Mouse (Mus musculus): Measurements from ENCODE around the gene Sash3. TPM values are rescaled to one million over a fixed set of nuclear protein-coding genes. Genes with fewer than 3 reads are reported as not detected.

The Sash3 gene
- polyA plus RNA-seq, 1 experiment = 50.4 TPM

- no peaks in the 10 kb centered on the region for H3K9me3 ChIP-seq
- peaks cover 54% of the 10 kb centered on the region for H3K4me1 ChIP-seq
- H3K4me3 ChIP-seq (replicated peaks) = no peak overlapping the region
- peaks cover 21% of the 10 kb centered on the region for H3K27me3 ChIP-seq (replicated peaks)
- H3K36me3 ChIP-seq (replicated peaks; ENCODE audit: low read length) = peaks cover 90% of the 10 kb centered on the region
- TF ChIP-seq GATA1 (IDR thresholded peaks at IDR 0.05; ENCODE audit: borderline replicate concordance, low read length) (no peak), FLI1 (IDR thresholded peaks at IDR 0.05; ENCODE audit: low read length) (no peak)
These were observed 9.3 kb downstream of the Sash3 start for GRCm38 (mm10) chrX:48155489-48155888.

- no peaks in the 10 kb centered on the region for H3K9me3 ChIP-seq
- peaks cover 99% of the 10 kb centered on the region for H3K36me3 ChIP-seq (replicated peaks; ENCODE audit: low read length)
- H3K27me3 ChIP-seq (replicated peaks) = peaks cover 29% of the 10 kb centered on the region
- TF ChIP-seq GATA1 (IDR thresholded peaks at IDR 0.05; ENCODE audit: borderline replicate concordance, low read length) (no peak), FLI1 (IDR thresholded peaks at IDR 0.05; ENCODE audit: low read length) (no peak)
- peaks cover 40% of the 10 kb centered on the region for H3K4me1 ChIP-seq
- no peak overlapping the region for H3K4me3 ChIP-seq (replicated peaks)
These were observed 11.2 kb downstream of the Sash3 start for GRCm38 (mm10) chrX:48157396-48157795.

- Histone ChIP-seq H3K27me3 (replicated peaks) (peaks cover 31% of the 10 kb centered on the region), H3K4me1 (peaks cover 30% of the 10 kb centered on the region), H3K4me3 (replicated peaks) (no peak overlapping the region), H3K9me3 (no peaks in the 10 kb centered on the region), H3K36me3 (replicated peaks; ENCODE audit: low read length) (peaks cover 94% of the 10 kb centered on the region)
- TF ChIP-seq GATA1 (IDR thresholded peaks at IDR 0.05; ENCODE audit: borderline replicate concordance, low read length) (no peak), FLI1 (IDR thresholded peaks at IDR 0.05; ENCODE audit: low read length) (no peak)
These were observed 12.1 kb downstream of the Sash3 start for GRCm38 (mm10) chrX:48158229-48158919.

- TF ChIP-seq GATA1 (IDR thresholded peaks at IDR 0.05; ENCODE audit: borderline replicate concordance, low read length) (no peak), FLI1 (IDR thresholded peaks at IDR 0.05; ENCODE audit: low read length) (no peak)
- Histone ChIP-seq H3K36me3 (replicated peaks; ENCODE audit: low read length) (peaks cover 32% of the 10 kb centered on the region), H3K9me3 (no peaks in the 10 kb centered on the region), H3K4me1 (peaks cover 3% of the 10 kb centered on the region; the same call in 1 of the 2 replicates), H3K4me3 (replicated peaks) (no peak overlapping the region), H3K27me3 (replicated peaks) (peaks cover 5% of the 10 kb centered on the region)
These were observed 23.7 kb downstream of the Sash3 start for GRCm38 (mm10) chrX:48169892-48170291.

GRCm38 (mm10) chrX:48170368-48170767, 24.1 kb downstream of the Sash3 start:
- Histone ChIP-seq H3K9me3 (no peaks in the 10 kb centered on the region), H3K36me3 (replicated peaks; ENCODE audit: low read length) (peaks cover 34% of the 10 kb centered on the region), H3K4me1 (no peaks in the 10 kb centered on the region; the same call in 1 of the 2 replicates), H3K27me3 (replicated peaks) (peaks cover 2% of the 10 kb centered on the region), H3K4me3 (replicated peaks) (no peak overlapping the region)
- TF ChIP-seq FLI1 (IDR thresholded peaks at IDR 0.05; ENCODE audit: low read length) (no peak), GATA1 (IDR thresholded peaks at IDR 0.05; ENCODE audit: borderline replicate concordance, low read length) (no peak)

GRCm38 (mm10) chrX:48181844-48182243, 35.6 kb downstream of the Sash3 start:
- Histone ChIP-seq H3K27me3 (replicated peaks) (peaks cover 8% of the 10 kb centered on the region), H3K9me3 (no peaks in the 10 kb centered on the region), H3K36me3 (replicated peaks; ENCODE audit: low read length) (peaks cover 59% of the 10 kb centered on the region), H3K4me3 (replicated peaks) (no peak overlapping the region), H3K4me1 (no peaks in the 10 kb centered on the region)
- TF ChIP-seq FLI1 (IDR thresholded peaks at IDR 0.05; ENCODE audit: low read length) = no peak

GRCm38 (mm10) chrX:48184703-48185102, 38.5 kb downstream of the Sash3 start:
- TF ChIP-seq FLI1 (IDR thresholded peaks at IDR 0.05; ENCODE audit: low read length) (no peak), GATA1 (IDR thresholded peaks at IDR 0.05; ENCODE audit: borderline replicate concordance, low read length) (no peak)
- peaks cover 57% of the 10 kb centered on the region for H3K36me3 ChIP-seq (replicated peaks; ENCODE audit: low read length)
- peaks cover 6% of the 10 kb centered on the region for H3K27me3 ChIP-seq (replicated peaks)

GRCm38 (mm10) chrX:48191261-48191660, 45.0 kb downstream of the Sash3 start:
- H3K9me3 ChIP-seq = no peaks in the 10 kb centered on the region
- no peak for TF ChIP-seq FLI1 (IDR thresholded peaks at IDR 0.05; ENCODE audit: low read length)
- TF ChIP-seq GATA1 (IDR thresholded peaks at IDR 0.05; ENCODE audit: borderline replicate concordance, low read length) = no peak
- no peak overlapping the region for H3K4me3 ChIP-seq (replicated peaks)
- peaks cover 66% of the 10 kb centered on the region for H3K36me3 ChIP-seq (replicated peaks; ENCODE audit: low read length)
- H3K27me3 ChIP-seq (replicated peaks) = peaks cover 1% of the 10 kb centered on the region
- H3K4me1 ChIP-seq = peaks cover 21% of the 10 kb centered on the region

More at GRCm38 (mm10) chrX:48184703-48185102, 38.5 kb downstream of the Sash3 start:
- no peaks in the 10 kb centered on the region for H3K4me1 ChIP-seq
- no peak overlapping the region for H3K4me3 ChIP-seq (replicated peaks)
- no peaks in the 10 kb centered on the region for H3K9me3 ChIP-seq

- TF ChIP-seq FLI1 (IDR thresholded peaks at IDR 0.05; ENCODE audit: low read length) = no peak
- TF ChIP-seq GATA1 (IDR thresholded peaks at IDR 0.05; ENCODE audit: borderline replicate concordance, low read length) = no peak
- Histone ChIP-seq H3K9me3 (no peaks in the 10 kb centered on the region), H3K27me3 (replicated peaks) (peaks cover 1% of the 10 kb centered on the region), H3K4me3 (replicated peaks) (no peak overlapping the region), H3K36me3 (replicated peaks; ENCODE audit: low read length) (peaks cover 66% of the 10 kb centered on the region), H3K4me1 (peaks cover 29% of the 10 kb centered on the region)
These were observed 47.3 kb downstream of the Sash3 start for GRCm38 (mm10) chrX:48193235-48194152.

- no peaks in the 10 kb centered on the region for H3K9me3 ChIP-seq
- peaks cover 42% of the 10 kb centered on the region for H3K4me1 ChIP-seq
- peaks cover 43% of the 10 kb centered on the region for H3K36me3 ChIP-seq (replicated peaks; ENCODE audit: low read length)
- H3K4me3 ChIP-seq (replicated peaks) = no peak overlapping the region
- H3K27me3 ChIP-seq (replicated peaks) = no peaks in the 10 kb centered on the region
- no peak for TF ChIP-seq FLI1 (IDR thresholded peaks at IDR 0.05; ENCODE audit: low read length)
- TF ChIP-seq GATA1 (IDR thresholded peaks at IDR 0.05; ENCODE audit: borderline replicate concordance, low read length) = no peak
These were observed 51.6 kb downstream of the Sash3 start for GRCm38 (mm10) chrX:48197856-48198255.
